Mouse (Mus musculus) lung, embryonic 14.5 days (tissue): ENCODE data around the gene Tmem107. TPM values are rescaled to one million over a fixed set of nuclear protein-coding genes. Genes with fewer than 3 reads are reported as not detected.

Experiments used
- ATAC-seq: fragments of 200-750 bp; cut with Nextera tagmentation; 2 replicates; pipeline ENCODE4 v1.8.0; 2017; ENCODE audit warnings: mild to moderate bottlenecking, moderate TSS enrichment, moderate library complexity; ENCODE audit not compliant: insufficient read depth
- DNase-seq: peaks from one replicate; pipeline ENCODE4 v3.0.0-alpha.2; 2015
- H3K27ac ChIP-seq: fragments of 300-500 bp; sonication (generic); 2 replicates; pipeline ENCODE4 v1.5.1; 2014; ENCODE audit warnings: low read depth, mild to moderate bottlenecking, moderate library complexity
- H3K27me3 ChIP-seq: fragments of 300-500 bp; sonication (generic); 2 replicates; pipeline ENCODE4 v1.6.1; 2014; ENCODE audit warnings: low read length, control low read depth; ENCODE audit not compliant: insufficient read depth
- H3K36me3 ChIP-seq: fragments of 300-500 bp; sonication (generic); 2 replicates; pipeline ENCODE4 v1.6.1; 2014; ENCODE audit warnings: control low read depth; ENCODE audit not compliant: insufficient read depth
- H3K4me1 ChIP-seq: fragments of 300-500 bp; sonication (generic); 2 replicates; pipeline ENCODE4 v1.6.1; 2014; ENCODE audit warnings: antibody characterized with exemption, control low read depth; ENCODE audit not compliant: insufficient read depth
- H3K4me2 ChIP-seq: fragments of 300-500 bp; sonication (generic); 2 replicates; pipeline ENCODE4 v1.6.1; 2014; ENCODE audit warnings: mild to moderate bottlenecking
- H3K4me3 ChIP-seq: fragments of 300-500 bp; sonication (generic); 2 replicates; pipeline ENCODE4 v1.5.1; 2014; ENCODE audit warnings: low read depth, low read length
- H3K9ac ChIP-seq: fragments of 300-500 bp; sonication (generic); 2 replicates; pipeline ENCODE4 v1.6.1; 2014
- H3K9me3 ChIP-seq: fragments of 300-500 bp; sonication (generic); 2 replicates; pipeline ENCODE4 v1.6.1; 2016; ENCODE audit warnings: low read depth, low read length, control low read depth
- CTCF ChIP-seq: IDR thresholded peaks from 2 replicates; pipeline ENCODE4 v1.5.1; 2016; ENCODE audit warnings: antibody characterized with exemption, low read depth
- WGBS: fragments of 180-500 bp; shearing (Covaris S2); extraction: QIAGEN DNeasy Blood & Tissue Kit; methylation state at CpG from one replicate; pipeline ENCODE4 v1.1.7; 2014; 5-methylcytosine and 5-hydroxymethylcytosine counted together
- polyA plus RNA-seq: library from polyadenylated mRNA; unstranded; fragments of >200 nt; fragmentation: Nextera tagmentation; extraction: Ambion mirVana; gene quantifications from 2 replicates; pipeline ENCODE4 v1.2.1, GENCODE M21; 2014

The Tmem107 gene
- polyA plus RNA-seq, 1 experiment from 2014 or later, result 51.0 TPM

DNA sequence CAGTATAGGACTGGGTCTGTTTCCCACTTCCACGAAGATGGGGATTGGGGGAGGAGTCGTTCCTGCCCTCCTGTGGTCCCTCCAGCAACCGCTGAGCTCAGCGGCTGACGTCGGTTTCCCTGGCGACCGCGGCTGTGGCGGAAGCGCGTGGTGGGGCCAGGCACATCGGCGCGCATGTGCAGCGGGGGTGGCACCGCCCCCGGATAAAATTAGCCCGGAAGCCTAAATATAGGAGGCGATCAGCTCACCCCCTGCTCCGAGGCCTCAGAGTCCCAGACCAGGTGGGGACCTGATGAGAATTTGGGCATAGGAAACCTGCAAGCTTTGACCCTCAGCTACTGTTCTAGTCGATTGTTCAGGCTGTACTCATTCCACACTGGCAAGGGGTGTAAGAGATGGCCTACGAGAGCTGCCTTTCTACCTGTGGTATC lies 29.3 kb downstream of the Tmem107 start:
- Histone ChIP-seq H3K27ac (peak overlapping the region; percentile 98), H3K4me2 (peak overlapping the region; percentile 97), H3K27me3 (no peaks in the 10 kb centered on the region), H3K4me3 (peak overlapping the region; percentile 55), H3K36me3 (peaks cover 46% of the 10 kb centered on the region), H3K9me3 (no peaks in the 10 kb centered on the region), H3K4me1 (peaks cover 32% of the 10 kb centered on the region), H3K9ac (peak overlapping the region; percentile 73)
- under 1% methylated on average over 23 of the region's 23 CpGs for WGBS
- DNase-seq, result peak; percentile 96
- TF ChIP-seq CTCF, result no peak; the same call in 1 of the 2 replicates
- peak; percentile 16 for ATAC-seq

DNA sequence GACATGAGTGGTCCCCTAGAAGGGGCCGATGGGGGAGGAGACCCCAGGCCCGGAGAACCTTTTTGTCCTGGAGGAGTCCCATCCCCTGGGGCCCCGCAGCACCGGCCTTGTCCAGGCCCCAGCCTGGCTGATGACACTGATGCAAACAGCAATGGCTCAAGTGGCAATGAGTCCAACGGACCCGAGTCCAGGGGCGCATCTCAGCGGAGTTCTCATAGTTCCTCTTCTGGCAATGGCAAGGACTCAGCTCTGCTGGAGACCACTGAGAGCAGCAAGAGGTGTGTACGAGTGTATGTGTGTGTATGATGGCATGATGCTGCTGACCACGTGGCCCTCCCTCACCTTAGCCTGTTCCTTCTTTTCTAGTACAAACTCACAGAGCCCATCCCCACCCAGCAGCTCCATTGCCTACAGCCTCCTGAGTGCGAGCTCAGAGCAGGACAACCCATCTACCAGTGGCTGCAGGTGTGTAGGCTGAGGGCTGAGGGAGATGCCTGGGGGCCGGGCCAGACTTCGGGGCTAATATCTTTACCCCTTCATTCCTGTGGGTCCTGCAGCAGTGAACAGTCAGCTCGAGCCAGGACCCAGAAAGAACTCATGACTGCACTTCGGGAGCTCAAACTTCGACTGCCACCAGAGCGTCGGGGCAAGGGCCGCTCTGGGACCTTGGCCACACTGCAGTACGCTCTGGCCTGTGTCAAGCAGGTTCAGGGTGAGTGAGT lies 30.2 kb downstream of the Tmem107 start:
- no peaks in the 10 kb centered on the region for H3K9me3 ChIP-seq
- H3K27ac ChIP-seq, result peak overlapping the region; percentile 98; the same call in 1 of the 2 replicates
- peak overlapping the region; percentile 97 for H3K4me2 ChIP-seq
- peak overlapping the region; percentile 55 for H3K4me3 ChIP-seq
- DNase-seq, result no peak
- peaks cover 54% of the 10 kb centered on the region for H3K36me3 ChIP-seq
- no peak for ATAC-seq
- no peaks in the 10 kb centered on the region for H3K27me3 ChIP-seq
- WGBS, result 88% methylated on average over 20 of the region's 20 CpGs
- H3K4me1 ChIP-seq, result peaks cover 31% of the 10 kb centered on the region
- TF ChIP-seq CTCF, result no peak
- H3K9ac ChIP-seq, result 0 out of 2 replicates have a peak overlapping the region, but pooled peaks have one; percentile 73

DNA sequence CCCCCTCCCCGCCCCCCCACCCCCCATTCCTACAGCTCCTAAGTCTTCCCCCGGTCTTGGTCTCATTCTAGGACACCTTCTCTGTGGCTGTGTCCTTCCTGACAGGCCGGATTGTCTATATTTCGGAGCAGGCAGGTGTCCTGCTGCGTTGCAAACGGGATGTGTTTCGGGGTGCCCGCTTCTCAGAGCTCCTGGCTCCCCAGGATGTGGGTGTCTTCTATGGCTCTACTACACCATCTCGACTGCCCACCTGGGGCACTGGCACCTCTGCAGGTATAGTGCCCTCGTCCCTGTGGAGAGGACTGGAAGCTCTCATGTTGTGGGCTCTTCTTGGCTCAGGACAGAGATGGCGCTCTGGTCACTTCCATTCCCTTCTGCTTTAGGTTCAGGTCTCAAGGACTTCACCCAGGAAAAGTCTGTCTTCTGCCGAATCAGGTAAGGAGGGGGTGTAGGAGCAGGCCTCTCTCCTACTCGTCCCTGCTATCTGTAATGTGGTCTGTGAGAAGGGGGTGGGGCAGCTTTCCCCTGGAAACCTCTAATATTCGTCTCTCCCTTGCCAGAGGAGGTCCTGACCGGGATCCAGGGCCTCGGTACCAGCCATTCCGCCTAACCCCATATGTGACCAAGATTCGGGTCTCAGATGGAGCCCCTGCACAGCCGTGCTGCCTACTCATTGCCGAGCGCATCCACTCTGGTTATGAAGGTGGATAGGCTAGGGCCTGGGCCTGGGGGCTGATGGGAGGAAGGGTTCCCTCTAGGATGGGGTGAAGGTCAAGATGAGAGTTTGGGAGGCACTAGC lies 31.2 kb downstream of the Tmem107 start:
- WGBS, result 87% methylated on average over 21 of the region's 21 CpGs

DNA sequence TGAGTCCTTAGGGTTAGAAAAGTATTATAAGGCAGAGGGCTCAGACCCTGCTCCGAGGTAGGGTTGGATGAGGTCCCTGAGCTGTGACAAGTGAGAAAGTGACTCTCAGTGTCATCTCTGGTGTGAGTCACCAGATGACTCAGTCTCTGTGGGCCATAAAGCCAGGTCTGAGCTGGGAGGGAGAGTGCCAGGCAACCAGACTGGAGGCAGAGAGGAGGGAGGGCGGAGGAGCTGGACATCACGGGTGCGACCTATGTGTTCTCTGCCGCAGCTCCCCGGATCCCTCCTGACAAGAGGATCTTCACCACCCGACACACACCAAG lies 31.8 kb downstream of the Tmem107 start:
- Histone ChIP-seq H3K27me3 (no peaks in the 10 kb centered on the region), H3K4me2 (no peak overlapping the region), H3K4me3 (no peak overlapping the region), H3K36me3 (peaks cover 70% of the 10 kb centered on the region), H3K27ac (no peak overlapping the region), H3K9me3 (no peaks in the 10 kb centered on the region), H3K4me1 (peaks cover 21% of the 10 kb centered on the region), H3K9ac (no peak overlapping the region)
- no peak for ATAC-seq
- 95% methylated on average over 7 of the region's 7 CpGs for WGBS
- no peak for TF ChIP-seq CTCF
- DNase-seq, result no peak

More for the DNA sequence above, 31.2 kb downstream of the Tmem107 start:
- H3K27ac ChIP-seq, result no peak overlapping the region
- H3K9ac ChIP-seq, result no peak overlapping the region
- H3K4me3 ChIP-seq, result no peak overlapping the region
- H3K9me3 ChIP-seq, result no peaks in the 10 kb centered on the region
- TF ChIP-seq CTCF, result no peak
- no peak overlapping the region for H3K4me2 ChIP-seq
- H3K27me3 ChIP-seq, result no peaks in the 10 kb centered on the region
- H3K4me1 ChIP-seq, result peaks cover 23% of the 10 kb centered on the region
- ATAC-seq (no peak), DNase-seq (no peak)
- H3K36me3 ChIP-seq, result peaks cover 64% of the 10 kb centered on the region

DNA sequence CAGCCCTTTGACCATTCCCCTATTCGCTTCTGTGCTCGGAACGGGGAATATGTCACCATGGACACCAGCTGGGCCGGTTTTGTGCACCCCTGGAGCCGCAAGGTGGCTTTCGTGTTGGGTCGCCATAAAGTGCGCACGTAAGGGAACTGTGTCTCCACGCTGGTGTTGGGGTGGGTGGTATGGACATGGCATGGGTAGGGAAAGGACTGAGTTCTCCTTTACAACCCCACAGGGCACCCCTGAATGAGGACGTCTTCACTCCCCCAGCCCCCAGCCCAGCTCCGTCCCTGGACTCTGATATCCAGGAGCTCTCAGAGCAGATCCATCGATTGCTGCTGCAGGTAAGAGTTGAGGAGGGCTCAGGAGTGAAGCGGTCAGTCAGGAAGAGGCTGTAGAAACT lies 32.5 kb downstream of the Tmem107 start:
- ATAC-seq (no peak), DNase-seq (no peak)
- Histone ChIP-seq H3K27ac (no peak overlapping the region), H3K4me1 (peaks cover 14% of the 10 kb centered on the region), H3K4me2 (no peak overlapping the region), H3K36me3 (peaks cover 77% of the 10 kb centered on the region), H3K4me3 (no peak overlapping the region), H3K9me3 (no peaks in the 10 kb centered on the region), H3K9ac (no peak overlapping the region), H3K27me3 (no peaks in the 10 kb centered on the region)
- 96% methylated on average over 14 of the region's 14 CpGs for WGBS
- TF ChIP-seq CTCF, result no peak

DNA sequence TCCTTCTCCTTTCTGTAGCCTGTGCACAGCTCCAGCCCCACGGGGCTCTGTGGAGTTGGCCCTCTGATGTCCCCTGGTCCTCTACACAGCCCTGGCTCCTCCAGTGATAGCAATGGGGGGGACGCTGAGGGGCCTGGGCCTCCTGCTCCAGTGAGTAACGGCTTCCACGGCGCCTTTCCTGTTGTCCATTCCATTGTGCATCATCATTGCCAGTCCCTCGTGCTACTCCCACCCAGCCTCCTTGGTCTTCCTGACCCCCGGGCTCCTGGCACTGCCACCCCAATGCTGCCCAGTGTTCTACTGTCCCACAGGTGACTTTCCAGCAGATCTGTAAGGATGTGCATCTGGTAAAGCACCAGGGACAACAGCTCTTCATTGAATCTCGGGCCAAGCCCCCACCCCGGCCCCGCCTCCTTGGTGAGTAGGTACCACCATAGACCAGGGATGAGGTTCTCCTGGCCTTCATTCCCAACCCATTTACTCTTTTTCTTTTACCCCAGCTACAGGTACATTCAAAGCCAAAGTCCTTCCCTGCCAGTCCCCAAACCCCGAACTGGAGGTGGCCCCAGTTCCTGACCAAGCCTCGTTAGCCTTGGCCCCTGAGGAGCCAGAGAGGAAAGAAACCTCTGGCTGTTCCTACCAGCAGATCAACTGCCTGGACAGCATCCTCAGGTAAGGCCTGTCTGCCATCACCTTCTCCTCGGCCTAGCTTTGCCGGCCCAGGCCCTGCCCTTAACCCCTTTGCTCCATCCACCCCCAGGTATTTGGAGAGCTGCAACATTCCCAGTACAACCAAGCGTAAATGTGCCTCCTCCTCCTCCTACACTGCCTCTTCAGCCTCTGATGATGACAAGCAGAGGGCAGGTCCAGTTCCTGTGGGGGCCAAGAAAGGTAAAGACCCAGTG lies 33.2 kb downstream of the Tmem107 start:
- H3K9ac ChIP-seq, result no peak overlapping the region
- no peak overlapping the region for H3K27ac ChIP-seq
- no peaks in the 10 kb centered on the region for H3K9me3 ChIP-seq
- no peak overlapping the region for H3K4me2 ChIP-seq
- no peak overlapping the region for H3K4me3 ChIP-seq
- H3K4me1 ChIP-seq, result peaks cover 10% of the 10 kb centered on the region; the same call in 1 of the 2 replicates
- ATAC-seq (no peak), DNase-seq (no peak)
- WGBS, result 86% methylated on average over 15 of the region's 15 CpGs
- H3K36me3 ChIP-seq, result peaks cover 84% of the 10 kb centered on the region
- no peaks in the 10 kb centered on the region for H3K27me3 ChIP-seq
- TF ChIP-seq CTCF, result no peak

DNA sequence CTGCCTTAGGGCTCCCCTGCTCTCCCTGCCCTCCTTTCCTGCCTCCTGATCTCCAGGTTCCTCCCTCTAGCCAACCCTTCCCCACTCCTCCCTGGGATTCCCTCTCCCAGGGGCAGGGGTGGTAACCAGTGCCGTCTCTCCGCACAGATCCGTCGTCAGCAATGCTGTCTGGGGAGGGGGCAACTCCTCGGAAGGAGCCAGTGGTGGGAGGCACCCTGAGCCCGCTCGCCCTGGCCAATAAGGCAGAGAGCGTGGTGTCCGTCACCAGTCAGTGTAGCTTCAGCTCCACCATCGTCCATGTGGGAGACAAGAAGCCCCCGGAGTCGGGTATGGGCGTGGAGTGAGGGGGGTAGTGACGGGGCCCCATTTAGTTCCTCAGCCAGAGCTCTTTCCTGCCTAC lies 33.9 kb downstream of the Tmem107 start:
- DNase-seq, result no peak
- H3K27ac ChIP-seq, result no peak overlapping the region
- no peak overlapping the region for H3K9ac ChIP-seq
- H3K4me1 ChIP-seq, result peaks cover 7% of the 10 kb centered on the region; the same call in 1 of the 2 replicates
- no peak for ATAC-seq
- no peaks in the 10 kb centered on the region for H3K27me3 ChIP-seq
- TF ChIP-seq CTCF, result no peak
- H3K4me3 ChIP-seq, result no peak overlapping the region
- no peaks in the 10 kb centered on the region for H3K9me3 ChIP-seq
- H3K36me3 ChIP-seq, result peaks cover 91% of the 10 kb centered on the region
- no peak overlapping the region for H3K4me2 ChIP-seq
- 83% methylated on average over 14 of the region's 14 CpGs for WGBS
